Mouse (Mus musculus) testis, adult 2 months (tissue): ENCODE measurements around the gene Arf3.

Source experiments
- CTCF ChIP-seq: fragments of 200-500 bp; IDR thresholded peaks from 2 replicates; pipeline ENCODE4 v1.5.1; 2012; ENCODE audit warnings: low read depth, mild to moderate bottlenecking, inconsistent platforms, low read length, moderate library complexity; ENCODE audit not compliant: control insufficient read depth, insufficient read depth, insufficient replicate concordance
- POLR2A ChIP-seq: fragments of 200-500 bp; IDR thresholded peaks from 2 replicates; pipeline ENCODE4 v1.6.1; 2012; ENCODE audit warnings: low read depth, mild to moderate bottlenecking, inconsistent platforms, low read length, moderate library complexity; ENCODE audit not compliant: control insufficient read depth

GRCm38 (mm10) chr15:98749093-98749492, 13.9 kb downstream of the Arf3 start:
- TF ChIP-seq CTCF (no peak), POLR2A (no peak)
